Mouse (Mus musculus): ENCODE results near the gene Zfc3h1. TPM values are rescaled to one million over a fixed set of nuclear protein-coding genes. Genes with fewer than 3 reads are reported as not detected.

Gene Zfc3h1
- polyA plus RNA-seq (2015; fragmentation: Nextera tagmentation; extraction: Ambion mirVana) = 6.6 and 7.9 TPM in 2 replicates

GRCm38 (mm10) chr10:115384221-115385017, at the start of gene Zfc3h1, which contains the start of gene Thap2:
Zfc3h1 (plus strand) TSS chr10:115384959.
Thap2 (minus strand) TSS chr10:115384443.
- peak; percentile 97 for DNase-seq
- H3K9me3 ChIP-seq (replicated peaks) = no peaks in the 10 kb centered on the region
- peaks cover 18% of the 10 kb centered on the region for H3K36me3 ChIP-seq
- peak within 1 kb of the TSS; percentile 96 for H3K4me3 ChIP-seq (replicated peaks)
- H3K27me3 ChIP-seq = no peaks in the 10 kb centered on the region
- H3K27ac ChIP-seq = peak within 1 kb of the TSS; percentile 99
- H3K4me2 ChIP-seq = peak within 1 kb of the TSS; percentile 80
- under 1% methylated on average over 65 of the region's 65 CpGs for WGBS (ENCODE audit: insufficient replicate concordance)
- H3K9ac ChIP-seq = peak within 1 kb of the TSS; percentile 99
- H3K4me1 ChIP-seq (replicated peaks) = peaks cover 51% of the 10 kb centered on the region
- peak; percentile 97 for ATAC-seq (ENCODE audit: low read depth)

GRCm38 (mm10) chr10:115336901-115337300, 47.9 kb upstream of the Zfc3h1 start:
- DNase-seq = no peak
- Histone ChIP-seq H3K4me1 (replicated peaks) (no peaks in the 10 kb centered on the region), H3K36me3 (0 out of 2 replicates have a peak, but pooled peaks cover 3% of the 10 kb centered on the region), H3K27me3 (no peaks in the 10 kb centered on the region), H3K4me2 (no peak overlapping the region), H3K27ac (no peak overlapping the region), H3K9ac (no peak overlapping the region), H3K4me3 (replicated peaks) (no peak overlapping the region), H3K9me3 (replicated peaks) (no peaks in the 10 kb centered on the region)
- no peak for ATAC-seq (ENCODE audit: low read depth)
- WGBS (ENCODE audit: insufficient replicate concordance) = 65% methylated on average over 4 of the region's 4 CpGs

GRCm38 (mm10) chr10:115339820-115340328, 44.9 kb upstream of the Zfc3h1 start:
- 68% methylated on average over 7 of the region's 7 CpGs for WGBS (ENCODE audit: insufficient replicate concordance)
- H3K9me3 ChIP-seq (replicated peaks) = no peaks in the 10 kb centered on the region
- no peak overlapping the region for H3K4me2 ChIP-seq
- no peak overlapping the region for H3K27ac ChIP-seq
- DNase-seq (no peak), ATAC-seq (ENCODE audit: low read depth) (no peak)
- H3K4me3 ChIP-seq (replicated peaks) = no peak overlapping the region
- H3K36me3 ChIP-seq = 0 out of 2 replicates have a peak, but pooled peaks cover 10% of the 10 kb centered on the region
- no peaks in the 10 kb centered on the region for H3K27me3 ChIP-seq
- no peaks in the 10 kb centered on the region for H3K4me1 ChIP-seq (replicated peaks)
- no peak overlapping the region for H3K9ac ChIP-seq

- Histone ChIP-seq H3K36me3 (peaks cover 17% of the 10 kb centered on the region; the same call in 1 of the 2 replicates), H3K9ac (no peak overlapping the region), H3K4me2 (no peak overlapping the region), H3K4me1 (replicated peaks) (peaks cover 5% of the 10 kb centered on the region; the same call in 1 of the 2 replicates), H3K9me3 (replicated peaks) (no peaks in the 10 kb centered on the region), H3K27ac (no peak overlapping the region), H3K27me3 (no peaks in the 10 kb centered on the region), H3K4me3 (replicated peaks) (no peak overlapping the region)
- DNase-seq = no peak
- 53% methylated on average over 4 of the region's 4 CpGs for WGBS (ENCODE audit: insufficient replicate concordance)
- no peak for ATAC-seq (ENCODE audit: low read depth)
Observed at GRCm38 (mm10) chr10:115342771-115343425, 41.9 kb upstream of the Zfc3h1 start.

GRCm38 (mm10) chr10:115346444-115346843, 38.3 kb upstream of the Zfc3h1 start:
- no peak overlapping the region for H3K4me3 ChIP-seq (replicated peaks)
- H3K9ac ChIP-seq = no peak overlapping the region
- peak; percentile 26 for DNase-seq
- peaks cover 19% of the 10 kb centered on the region for H3K4me1 ChIP-seq (replicated peaks)
- peak; percentile 69 for ATAC-seq (ENCODE audit: low read depth)
- no peaks in the 10 kb centered on the region for H3K9me3 ChIP-seq (replicated peaks)
- no peaks in the 10 kb centered on the region for H3K27me3 ChIP-seq
- no peak overlapping the region for H3K4me2 ChIP-seq
- H3K27ac ChIP-seq = no peak overlapping the region
- peaks cover 14% of the 10 kb centered on the region; the same call in 1 of the 2 replicates for H3K36me3 ChIP-seq

GRCm38 (mm10) chr10:115348131-115348530, 36.6 kb upstream of the Zfc3h1 start:
- WGBS (ENCODE audit: insufficient replicate concordance) = 64% methylated on average over 6 of the region's 6 CpGs
- Histone ChIP-seq H3K36me3 (peaks cover 7% of the 10 kb centered on the region; the same call in 1 of the 2 replicates), H3K9me3 (replicated peaks) (no peaks in the 10 kb centered on the region), H3K4me2 (no peak overlapping the region), H3K27me3 (no peaks in the 10 kb centered on the region), H3K4me1 (replicated peaks) (peaks cover 19% of the 10 kb centered on the region), H3K4me3 (replicated peaks) (no peak overlapping the region), H3K9ac (no peak overlapping the region), H3K27ac (no peak overlapping the region)
- DNase-seq = no peak
- ATAC-seq (ENCODE audit: low read depth) = no peak

- Histone ChIP-seq H3K9ac (no peak overlapping the region), H3K36me3 (peaks cover 7% of the 10 kb centered on the region; the same call in 1 of the 2 replicates), H3K9me3 (replicated peaks) (no peaks in the 10 kb centered on the region), H3K27me3 (no peaks in the 10 kb centered on the region), H3K4me1 (replicated peaks) (peaks cover 19% of the 10 kb centered on the region), H3K4me3 (replicated peaks) (no peak overlapping the region), H3K27ac (no peak overlapping the region), H3K4me2 (no peak overlapping the region)
- ATAC-seq (ENCODE audit: low read depth) (no peak), DNase-seq (no peak)
- WGBS (ENCODE audit: insufficient replicate concordance) = 80% methylated on average over 10 of the region's 10 CpGs
Observed at GRCm38 (mm10) chr10:115349029-115349428, 35.7 kb upstream of the Zfc3h1 start.

- Histone ChIP-seq H3K9ac (no peak overlapping the region), H3K4me1 (replicated peaks) (peaks cover 19% of the 10 kb centered on the region), H3K36me3 (peaks cover 7% of the 10 kb centered on the region; the same call in 1 of the 2 replicates), H3K4me3 (replicated peaks) (no peak overlapping the region), H3K4me2 (no peak overlapping the region), H3K27ac (no peak overlapping the region), H3K9me3 (replicated peaks) (no peaks in the 10 kb centered on the region), H3K27me3 (no peaks in the 10 kb centered on the region)
- 77% methylated on average over 7 of the region's 7 CpGs for WGBS (ENCODE audit: insufficient replicate concordance)
- no peak for DNase-seq
- ATAC-seq (ENCODE audit: low read depth) = no peak
Observed at GRCm38 (mm10) chr10:115349509-115349908, 35.2 kb upstream of the Zfc3h1 start.

- Histone ChIP-seq H3K4me1 (replicated peaks) (peaks cover 19% of the 10 kb centered on the region), H3K9ac (no peak overlapping the region), H3K27me3 (no peaks in the 10 kb centered on the region), H3K27ac (no peak overlapping the region), H3K36me3 (peaks cover 3% of the 10 kb centered on the region; the same call in 1 of the 2 replicates), H3K4me2 (peak overlapping the region; percentile 29; the same call in 1 of the 2 replicates), H3K9me3 (replicated peaks) (no peaks in the 10 kb centered on the region), H3K4me3 (replicated peaks) (no peak overlapping the region)
- WGBS (ENCODE audit: insufficient replicate concordance) = 59% methylated on average over 2 of the region's 2 CpGs
- peak; percentile 38 for DNase-seq
- ATAC-seq (ENCODE audit: low read depth) = peak; percentile 67
Observed at GRCm38 (mm10) chr10:115350810-115351397, 33.9 kb upstream of the Zfc3h1 start.

- 73% methylated on average over 6 of the region's 6 CpGs for WGBS (ENCODE audit: insufficient replicate concordance)
Observed at GRCm38 (mm10) chr10:115354553-115354952, 30.2 kb upstream of the Zfc3h1 start.

GRCm38 (mm10) chr10:115355016-115355415, 29.7 kb upstream of the Zfc3h1 start:
- Histone ChIP-seq H3K27me3 (no peaks in the 10 kb centered on the region), H3K4me2 (no peak overlapping the region), H3K9me3 (replicated peaks) (no peaks in the 10 kb centered on the region), H3K36me3 (no peaks in the 10 kb centered on the region), H3K4me3 (replicated peaks) (no peak overlapping the region), H3K9ac (no peak overlapping the region), H3K27ac (no peak overlapping the region), H3K4me1 (replicated peaks) (peaks cover 15% of the 10 kb centered on the region)
- DNase-seq (no peak), ATAC-seq (ENCODE audit: low read depth) (no peak)
- 80% methylated on average over 6 of the region's 6 CpGs for WGBS (ENCODE audit: insufficient replicate concordance)

More at GRCm38 (mm10) chr10:115354553-115354952, 30.2 kb upstream of the Zfc3h1 start:
- no peak overlapping the region for H3K4me2 ChIP-seq
- H3K36me3 ChIP-seq = no peaks in the 10 kb centered on the region
- no peak overlapping the region for H3K9ac ChIP-seq
- no peak for ATAC-seq (ENCODE audit: low read depth)
- H3K9me3 ChIP-seq (replicated peaks) = no peaks in the 10 kb centered on the region
- no peak for DNase-seq
- H3K4me3 ChIP-seq (replicated peaks) = no peak overlapping the region
- H3K27me3 ChIP-seq = no peaks in the 10 kb centered on the region
- H3K4me1 ChIP-seq (replicated peaks) = peaks cover 15% of the 10 kb centered on the region
- H3K27ac ChIP-seq = no peak overlapping the region

All from liver, embryonic 13.5 days (tissue).